22 mouse cellular contexts compared by ENCODE assay signal in the genomic region with DNA sequence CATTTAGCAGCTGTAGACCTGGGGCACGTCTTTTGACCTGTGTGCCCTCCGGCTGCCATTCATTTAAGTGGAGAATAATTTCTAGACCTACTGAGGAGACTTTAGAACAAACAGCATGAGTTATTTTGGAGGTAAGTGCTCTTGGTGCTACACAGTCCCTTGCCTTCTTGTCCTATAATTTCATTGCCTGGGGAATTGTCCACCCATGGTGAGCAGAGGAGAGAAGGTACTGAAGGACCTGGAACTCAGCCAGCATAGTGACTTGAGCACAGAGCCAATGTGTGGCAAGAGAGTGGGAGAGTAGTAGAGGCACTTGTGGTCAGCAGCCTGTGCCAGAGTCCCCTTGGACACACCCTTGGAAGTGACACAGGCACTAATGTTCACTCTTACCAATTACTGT.
"Had no signal": no experiment of that assay in that cellular context is flagged by ENCODE, and none has a peak within 500 bp of the region (broad histone marks: within the 10 kb centered on the region; RNA-seq: fewer than 3 reads in every experiment).

No protein-coding gene starts in this region.

- ATAC-seq: hindbrain, postnatal 0 days; intestine, embryonic 16.5 days; liver, embryonic 12.5 days had no signal

- H3K27me3 ChIP-seq: heart, embryonic 12.5 days; hindbrain, embryonic 13.5 days; hindbrain, embryonic 15.5 days; kidney, embryonic 15.5 days; limb, embryonic 13.5 days; limb, embryonic 15.5 days; liver, embryonic 12.5 days had no signal

- H3K36me3 ChIP-seq: heart, embryonic 12.5 days; hindbrain, embryonic 13.5 days; hindbrain, embryonic 15.5 days; kidney, embryonic 15.5 days; limb, embryonic 13.5 days; limb, embryonic 15.5 days; liver, embryonic 12.5 days had no signal

- DNase-seq: gastrocnemius, postnatal 14 days; gastrocnemius, postnatal 36 days; heart, adult 18-20 months; heart, postnatal 10 days; kidney, adult 11 months; kidney, adult 2 months; kidney, adult 9 months; kidney, postnatal 14 days; kidney, postnatal 36 days; layer of hippocampus, adult 9-11 months; layer of hippocampus, postnatal 36 days; left cerebral cortex, postnatal 4 days had no signal

- H3K9me3 ChIP-seq: heart, embryonic 12.5 days; hindbrain, embryonic 13.5 days; hindbrain, embryonic 15.5 days; kidney, embryonic 15.5 days; limb, embryonic 13.5 days; limb, embryonic 15.5 days; liver, embryonic 12.5 days had no signal

- H3K27ac ChIP-seq: hindbrain, embryonic 13.5 days; hindbrain, embryonic 15.5 days; hindbrain, postnatal 0 days; kidney, embryonic 15.5 days; kidney, postnatal 0 days; limb, embryonic 13.5 days; limb, embryonic 15.5 days; liver, embryonic 12.5 days had no signal

- H3K9ac ChIP-seq: heart, embryonic 12.5 days; hindbrain, embryonic 13.5 days; hindbrain, embryonic 15.5 days; kidney, embryonic 15.5 days; limb, embryonic 13.5 days; limb, embryonic 15.5 days; liver, embryonic 12.5 days had no signal

- H3K4me3 ChIP-seq: heart, embryonic 12.5 days; hindbrain, embryonic 13.5 days; hindbrain, embryonic 15.5 days; kidney, embryonic 15.5 days; limb, embryonic 13.5 days; limb, embryonic 15.5 days; liver, embryonic 12.5 days had no signal

- H3K4me1 ChIP-seq: limb, embryonic 15.5 days; liver, embryonic 12.5 days had no signal

- H3K4me2 ChIP-seq: heart, embryonic 12.5 days; hindbrain, embryonic 13.5 days; hindbrain, embryonic 15.5 days; kidney, embryonic 15.5 days; limb, embryonic 13.5 days; limb, embryonic 15.5 days; liver, embryonic 12.5 days had no signal
